Mouse (Mus musculus): ENCODE data around the gene Stard8. TPM values are rescaled to one million over a fixed set of nuclear protein-coding genes. Genes with fewer than 3 reads are reported as not detected.
"Not testable (repeated sequence)": the region's sequence is repeated elsewhere in the genome, so short reads cannot be mapped to it uniquely, and the experiment has no call there.

Stard8 gene
- total RNA-seq, 1 experiment: 7.8 TPM

GRCm38 (mm10) chrX:99076460-99076859, 73.4 kb downstream of the Stard8 start:
- no peak for DNase-seq (ENCODE audit: low read depth, low spot score)
- Histone ChIP-seq H3K9me3 (ENCODE audit: control insufficient read depth, insufficient read depth, low read depth, low read length) (no peaks in the 10 kb centered on the region), H3K4me1 (ENCODE audit: control insufficient read depth in 2 of 2, insufficient read depth in 2 of 2, low read length in 2 of 2, poor library complexity in 1 of 2) (no peaks in the 10 kb centered on the region), H3K4me3 (ENCODE audit: insufficient read depth in 1 of 2, low read depth in 1 of 2, low read length in 2 of 2, poor library complexity in 1 of 2, severe bottlenecking in 1 of 2) (no peak overlapping the region), H3K27ac (ENCODE audit: insufficient read depth, low read depth, low read length, poor library complexity, severe bottlenecking) (no peak overlapping the region), H3K9ac (ENCODE audit: insufficient read depth, low read depth, low read length, poor library complexity, severe bottlenecking) (no peak overlapping the region), H3K36me3 (ENCODE audit: control insufficient read depth, insufficient read depth, low read length, poor library complexity, severe bottlenecking) (no peaks in the 10 kb centered on the region)
- in situ Hi-C loops (cut with MboI; ENCODE audit: low sequenced_read_pairs in 2 of 2, unreplicated experiment in 2 of 2): no loop called here
- TF ChIP-seq HCFC1 (IDR thresholded peaks at IDR 0.05; ENCODE audit: borderline replicate concordance, insufficient read depth, low read length) (no peak), MAFK (IDR thresholded peaks at IDR 0.05; ENCODE audit: insufficient read depth, low read depth, low read length) (no peak), CHD2 (IDR thresholded peaks at IDR 0.05; ENCODE audit: low read depth, low read length) (no peak)

- in situ Hi-C loops (cut with MboI; ENCODE audit: low sequenced_read_pairs in 2 of 2, unreplicated experiment in 2 of 2); H3K27ac ChIP-seq (ENCODE audit: insufficient read depth, low read depth, low read length, poor library complexity, severe bottlenecking); H3K9ac ChIP-seq (ENCODE audit: insufficient read depth, low read depth, low read length, poor library complexity, severe bottlenecking); H3K4me3 ChIP-seq (ENCODE audit: insufficient read depth in 1 of 2, low read depth in 1 of 2, low read length in 2 of 2, poor library complexity in 1 of 2, severe bottlenecking in 1 of 2); H3K9me3 ChIP-seq (ENCODE audit: control insufficient read depth, insufficient read depth, low read depth, low read length); H3K36me3 ChIP-seq (ENCODE audit: control insufficient read depth, insufficient read depth, low read length, poor library complexity, severe bottlenecking); H3K4me1 ChIP-seq (ENCODE audit: control insufficient read depth in 2 of 2, insufficient read depth in 2 of 2, low read length in 2 of 2, poor library complexity in 1 of 2); DNase-seq (ENCODE audit: low read depth, low spot score): not testable (repeated sequence)
Measured at GRCm38 (mm10) chrX:99078374-99078892, 75.4 kb downstream of the Stard8 start.

- H3K9me3 ChIP-seq (ENCODE audit: control insufficient read depth, insufficient read depth, low read depth, low read length): no peaks in the 10 kb centered on the region
- no peaks in the 10 kb centered on the region for H3K4me1 ChIP-seq (ENCODE audit: control insufficient read depth in 2 of 2, insufficient read depth in 2 of 2, low read length in 2 of 2, poor library complexity in 1 of 2)
- H3K36me3 ChIP-seq (ENCODE audit: control insufficient read depth, insufficient read depth, low read length, poor library complexity, severe bottlenecking): no peaks in the 10 kb centered on the region
- DNase-seq (ENCODE audit: low read depth, low spot score): no peak
- no peak for TF ChIP-seq CHD2 (IDR thresholded peaks at IDR 0.05; ENCODE audit: low read depth, low read length)
- no peak for TF ChIP-seq MAFK (IDR thresholded peaks at IDR 0.05; ENCODE audit: insufficient read depth, low read depth, low read length)
- TF ChIP-seq HCFC1 (IDR thresholded peaks at IDR 0.05; ENCODE audit: borderline replicate concordance, insufficient read depth, low read length): no peak
- TF ChIP-seq ZC3H11A (IDR thresholded peaks at IDR 0.05; ENCODE audit: borderline replicate concordance, low read depth, low read length): no peak
- TF ChIP-seq ZNF384 (IDR thresholded peaks at IDR 0.05; ENCODE audit: low read depth, low read length): no peak
- in situ Hi-C loops (cut with MboI; ENCODE audit: low sequenced_read_pairs in 2 of 2, unreplicated experiment in 2 of 2): no loop called here
- no peak overlapping the region for H3K9ac ChIP-seq (ENCODE audit: insufficient read depth, low read depth, low read length, poor library complexity, severe bottlenecking)
- H3K27ac ChIP-seq (ENCODE audit: insufficient read depth, low read depth, low read length, poor library complexity, severe bottlenecking): no peak overlapping the region
- H3K4me3 ChIP-seq (ENCODE audit: insufficient read depth in 1 of 2, low read depth in 1 of 2, low read length in 2 of 2, poor library complexity in 1 of 2, severe bottlenecking in 1 of 2): no peak overlapping the region
Measured at GRCm38 (mm10) chrX:99092704-99093103, 89.7 kb downstream of the Stard8 start.

- not testable (repeated sequence) for DNase-seq (ENCODE audit: low read depth, low spot score); H3K4me1 ChIP-seq (ENCODE audit: control insufficient read depth in 2 of 2, insufficient read depth in 2 of 2, low read length in 2 of 2, poor library complexity in 1 of 2); H3K4me3 ChIP-seq (ENCODE audit: insufficient read depth in 1 of 2, low read depth in 1 of 2, low read length in 2 of 2, poor library complexity in 1 of 2, severe bottlenecking in 1 of 2); H3K36me3 ChIP-seq (ENCODE audit: control insufficient read depth, insufficient read depth, low read length, poor library complexity, severe bottlenecking); H3K9me3 ChIP-seq (ENCODE audit: control insufficient read depth, insufficient read depth, low read depth, low read length); H3K9ac ChIP-seq (ENCODE audit: insufficient read depth, low read depth, low read length, poor library complexity, severe bottlenecking); H3K27ac ChIP-seq (ENCODE audit: insufficient read depth, low read depth, low read length, poor library complexity, severe bottlenecking)
- in situ Hi-C loops (cut with MboI; ENCODE audit: low sequenced_read_pairs in 2 of 2, unreplicated experiment in 2 of 2): loop anchor here in 1 of 2 experiments (10.0 to 25.0 kb wide), 2 partner anchors 56 to 399 kb away; no protein-coding TSS in a partner anchor
Measured at GRCm38 (mm10) chrX:99111088-99111724, 108.2 kb downstream of the Stard8 start.

GRCm38 (mm10) chrX:99119510-99119909, 116.5 kb downstream of the Stard8 start:
- in situ Hi-C loops (cut with MboI; ENCODE audit: low sequenced_read_pairs in 2 of 2, unreplicated experiment in 2 of 2): loop anchor here in 1 of 2 experiments (10.0 to 25.0 kb wide), 2 partner anchors 65 to 407 kb away; no protein-coding TSS in a partner anchor
- H3K9me3 ChIP-seq (ENCODE audit: control insufficient read depth, insufficient read depth, low read depth, low read length): no peaks in the 10 kb centered on the region
- no peak for TF ChIP-seq MAFK (IDR thresholded peaks at IDR 0.05; ENCODE audit: insufficient read depth, low read depth, low read length)
- no peak for TF ChIP-seq HCFC1 (IDR thresholded peaks at IDR 0.05; ENCODE audit: borderline replicate concordance, insufficient read depth, low read length)
- no peak for TF ChIP-seq CHD2 (IDR thresholded peaks at IDR 0.05; ENCODE audit: low read depth, low read length)
- no peak for TF ChIP-seq ZNF384 (IDR thresholded peaks at IDR 0.05; ENCODE audit: low read depth, low read length)
- no peak for TF ChIP-seq ZC3H11A (IDR thresholded peaks at IDR 0.05; ENCODE audit: borderline replicate concordance, low read depth, low read length)
- no peak overlapping the region for H3K4me3 ChIP-seq (ENCODE audit: insufficient read depth in 1 of 2, low read depth in 1 of 2, low read length in 2 of 2, poor library complexity in 1 of 2, severe bottlenecking in 1 of 2)
- H3K9ac ChIP-seq (ENCODE audit: insufficient read depth, low read depth, low read length, poor library complexity, severe bottlenecking): no peak overlapping the region
- no peaks in the 10 kb centered on the region for H3K36me3 ChIP-seq (ENCODE audit: control insufficient read depth, insufficient read depth, low read length, poor library complexity, severe bottlenecking)
- DNase-seq (ENCODE audit: low read depth, low spot score): no peak
- H3K27ac ChIP-seq (ENCODE audit: insufficient read depth, low read depth, low read length, poor library complexity, severe bottlenecking): no peak overlapping the region
- no peaks in the 10 kb centered on the region for H3K4me1 ChIP-seq (ENCODE audit: control insufficient read depth in 2 of 2, insufficient read depth in 2 of 2, low read length in 2 of 2, poor library complexity in 1 of 2)

Other genes with a start within 250 kb of the Stard8 start
- gene Ophn1, start 112.2 kb upstream of the Stard8 start, total RNA-seq (2012; rRNA removed): 2.5 and 2.9 TPM in 2 replicates
- gene Yipf6, start 66.9 kb upstream of the Stard8 start, total RNA-seq (2012; rRNA removed): 33.7 and 44.9 TPM in 2 replicates
- gene Efnb1, start 132.9 kb downstream of the Stard8 start, total RNA-seq (2012; rRNA removed): 9.6 and 16.1 TPM in 2 replicates

Measured in ES-E14 (cell line).